Mouse (Mus musculus) thymus, postnatal 36 days (tissue): ENCODE measurements around the gene 6030468B19Rik.
"Not testable (repeated sequence)": the region's sequence is repeated elsewhere in the genome, so short reads cannot be mapped to it uniquely, and the experiment has no call there.

Experiments used
- DNase-seq, 2 experiments: peaks; one replicate each; pipeline ENCODE4 v3.0.0; 2022; ENCODE audit warnings: mixed read lengths in 2 of 2

6030468B19Rik gene

GRCm38 (mm10) chr11:117779434-117780198, 17.8 kb upstream of the 6030468B19Rik start:
- DNase-seq, result peak; percentile 55 to 69

DNA sequence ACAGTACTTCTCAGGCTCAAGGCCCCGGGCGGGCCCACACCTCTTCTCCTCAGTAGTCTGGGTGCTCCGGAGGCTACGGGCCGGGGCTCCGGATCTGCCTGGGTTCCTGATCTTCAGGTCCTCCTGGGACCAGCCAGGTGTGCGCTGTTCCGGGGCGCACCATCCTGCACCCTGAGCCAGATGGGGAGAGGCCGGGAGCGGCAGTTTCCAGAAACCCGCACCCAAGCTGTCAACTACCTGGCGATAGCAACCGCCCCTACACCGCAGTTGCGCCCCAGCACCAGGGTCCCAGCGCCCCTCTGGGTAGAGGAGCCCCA, 17.3 kb upstream of the 6030468B19Rik start:
- DNase-seq, result no peak

DNA sequence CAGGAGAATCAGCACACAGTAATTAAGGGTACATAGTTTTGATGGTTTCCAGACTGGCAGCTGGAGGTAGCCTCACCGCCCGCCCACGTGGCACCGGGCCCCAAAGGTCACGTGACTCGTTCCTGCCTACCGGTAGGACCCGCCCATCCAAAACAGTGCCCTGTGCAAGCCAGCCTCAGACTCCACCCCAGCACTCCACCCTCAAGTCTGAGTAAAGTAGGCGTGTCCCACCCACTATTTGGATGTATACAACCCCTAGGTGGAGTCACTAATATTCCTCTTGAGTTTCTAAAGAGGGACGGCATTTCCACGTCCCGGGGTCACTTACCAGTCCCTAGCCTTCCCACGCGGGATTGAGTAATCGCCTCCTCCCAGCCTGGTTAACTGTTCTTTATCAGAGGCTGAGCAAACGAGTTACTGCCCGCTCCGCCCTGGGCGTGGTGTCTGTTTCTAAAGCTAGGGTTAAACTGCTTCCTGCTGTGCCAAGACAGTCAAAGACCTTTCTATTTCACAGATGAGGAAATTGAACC, 16.8 kb upstream of the 6030468B19Rik start:
- peak; percentile 90 to 97 for DNase-seq

DNA sequence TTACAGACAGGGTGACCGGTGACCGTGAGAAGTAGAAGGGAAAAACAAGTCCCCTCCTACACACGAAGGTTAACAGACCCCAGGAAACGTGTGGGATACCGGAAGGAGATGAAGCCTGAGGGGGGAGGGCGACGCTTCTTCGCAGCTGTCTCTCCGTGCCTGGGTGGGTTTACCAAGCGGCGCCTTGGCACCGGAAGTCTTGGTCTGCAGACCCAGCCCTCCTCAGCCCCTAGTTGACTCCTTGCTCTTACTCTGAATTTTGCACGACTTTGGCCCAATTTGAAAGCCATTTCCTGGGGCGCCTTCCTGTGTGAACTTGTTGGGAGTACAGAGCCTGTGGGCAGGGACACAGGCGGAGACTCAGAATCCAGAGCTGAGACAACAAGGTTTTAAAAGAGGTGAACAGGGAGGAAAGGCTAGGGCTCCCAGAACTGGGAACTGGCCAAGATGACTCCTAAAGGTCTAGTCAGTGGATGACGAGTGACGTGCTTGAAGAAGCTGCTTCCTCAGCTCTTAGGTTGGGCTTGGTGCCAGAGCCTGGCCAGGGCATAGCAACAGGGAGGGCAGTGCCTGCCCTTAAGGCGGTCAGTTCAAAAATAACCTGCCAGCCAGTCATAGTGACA, 16.1 kb upstream of the 6030468B19Rik start:
- DNase-seq, result peak; percentile 84 to 91

GRCm38 (mm10) chr11:117781993-117782704, 15.3 kb upstream of the 6030468B19Rik start, which contains the start of the genes Tmc8 and Tmc6:
Gene Tmc8, plus strand, starts transcription at chr11:117782076.
Gene Tmc6, minus strand, starts transcription at chr11:117782198.
- peak; percentile 91 to 95 for DNase-seq

DNA sequence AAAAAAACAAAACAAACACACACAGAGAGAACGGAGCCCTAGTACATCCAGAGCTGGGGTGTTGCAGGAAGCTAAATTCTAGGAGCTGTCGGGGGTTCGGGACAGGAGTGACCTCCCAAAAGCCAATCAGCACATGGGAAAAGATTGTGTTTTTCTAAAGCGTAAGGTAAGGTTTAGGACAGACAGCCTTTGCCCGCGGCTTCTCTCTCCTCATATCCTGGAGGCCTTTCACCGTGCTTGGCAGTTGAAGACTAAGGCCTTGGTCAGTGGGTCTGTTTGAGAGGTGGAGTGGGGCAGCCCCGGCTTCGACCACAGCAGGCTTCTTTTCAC, 14.8 kb upstream of the 6030468B19Rik start:
- DNase-seq, result no peak

GRCm38 (mm10) chr11:117783089-117783488, 14.4 kb upstream of the 6030468B19Rik start:
- DNase-seq, result peak; percentile 95

DNA sequence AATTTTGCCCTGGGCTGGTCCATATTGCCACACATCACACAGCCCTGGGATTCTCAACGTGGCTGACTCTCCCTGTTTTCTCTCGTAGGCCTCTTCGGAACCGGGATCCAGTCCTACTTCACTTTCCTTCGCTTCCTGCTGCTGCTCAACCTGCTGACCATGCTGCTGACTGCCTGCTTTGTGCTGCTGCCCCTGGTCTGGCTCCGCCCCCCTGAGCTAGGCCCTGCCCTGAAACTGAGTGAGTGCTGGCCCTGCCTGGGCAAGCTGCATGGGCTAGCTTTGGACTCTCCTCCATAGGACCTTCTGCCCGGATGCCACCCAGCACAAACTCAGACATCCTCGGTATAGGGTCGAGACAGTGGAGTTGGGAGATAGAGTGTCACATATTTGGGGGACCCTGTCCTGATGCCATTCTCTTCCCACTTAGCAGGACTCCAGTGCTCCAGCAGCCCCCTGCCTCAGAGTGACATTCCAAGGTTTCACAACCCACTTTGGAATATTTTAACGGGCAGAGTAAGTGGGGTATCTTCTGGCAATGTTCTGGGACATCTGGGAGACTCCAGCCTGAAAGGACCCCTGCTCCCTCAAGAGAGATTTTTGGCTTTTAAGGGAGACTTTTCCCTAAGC, 13.7 kb upstream of the 6030468B19Rik start:
- DNase-seq, result peak; percentile 37 to 69

DNA sequence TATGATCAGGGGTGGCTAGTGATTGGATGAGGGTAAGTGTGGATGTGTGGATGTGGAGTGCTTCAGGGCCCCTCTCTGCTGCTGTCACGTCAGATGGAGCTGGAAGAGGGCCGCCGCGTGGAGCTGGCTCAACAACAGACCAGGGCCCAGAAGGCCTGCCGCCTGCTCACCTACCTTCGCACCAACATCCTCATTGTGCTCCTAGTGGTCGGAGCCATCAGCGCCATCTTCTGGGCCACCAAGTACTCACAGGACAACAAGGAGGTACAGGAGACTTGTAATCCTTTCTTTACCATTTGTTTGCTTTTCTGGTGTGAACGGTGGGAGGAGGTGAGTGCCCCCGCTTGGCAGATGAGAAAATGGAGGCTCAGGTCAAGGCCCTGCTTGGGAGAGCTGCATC, 11.2 kb upstream of the 6030468B19Rik start:
- peak; percentile 71 to 79 for DNase-seq

- DNase-seq, result not testable (repeated sequence)
These were observed 9.0 kb upstream of the 6030468B19Rik start for GRCm38 (mm10) chr11:117788481-117788880.

- DNase-seq, result peak; percentile 69 to 71
These were observed 7.2 kb upstream of the 6030468B19Rik start for GRCm38 (mm10) chr11:117790286-117790685.

GRCm38 (mm10) chr11:117790703-117791440, 6.6 kb upstream of the 6030468B19Rik start:
- no peak for DNase-seq

DNA sequence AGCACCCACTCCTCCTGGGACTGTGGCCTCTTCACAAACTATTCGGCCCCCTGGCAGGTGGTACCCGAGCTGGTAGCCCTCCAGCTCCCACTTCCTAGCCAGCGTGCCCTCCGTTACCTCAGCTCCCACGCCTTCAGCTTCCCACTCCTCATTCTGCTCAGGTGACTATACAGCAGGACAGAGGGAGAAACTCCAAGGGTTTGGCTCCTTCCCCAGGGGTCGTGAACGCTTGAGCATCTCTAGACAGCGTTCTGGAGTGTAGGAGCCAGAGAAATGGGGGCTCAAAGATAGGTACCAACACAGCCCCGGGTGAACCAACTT, 6.1 kb upstream of the 6030468B19Rik start:
- no peak for DNase-seq

GRCm38 (mm10) chr11:117792281-117792888, 5.1 kb upstream of the 6030468B19Rik start:
- DNase-seq, result peak; percentile 39 to 71

DNA sequence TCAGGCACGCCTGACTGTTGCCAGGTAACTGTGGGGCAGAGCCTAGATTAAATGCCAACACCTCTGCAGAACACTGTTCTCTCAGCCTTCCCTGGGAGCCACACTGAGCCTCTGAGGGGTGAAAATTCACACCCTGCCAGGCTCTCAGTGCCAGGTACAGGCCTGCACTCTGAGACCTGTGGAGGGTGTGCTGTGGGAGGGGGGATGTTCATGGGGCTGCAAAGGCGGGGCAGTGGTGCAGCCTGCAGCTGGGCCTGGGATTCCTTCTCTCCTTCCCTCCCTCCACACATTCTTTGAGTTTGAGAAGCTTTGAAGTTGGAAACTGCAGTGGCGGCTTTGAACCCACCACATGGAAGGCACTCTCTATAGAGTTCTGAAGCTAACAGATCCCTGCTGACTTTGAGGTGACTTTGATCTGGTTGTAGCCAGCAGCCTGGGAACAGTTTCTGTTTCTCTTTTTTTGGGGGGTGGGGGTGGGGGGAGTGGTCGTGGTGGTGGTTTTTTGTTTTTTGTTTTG, 3.4 kb upstream of the 6030468B19Rik start:
- DNase-seq, result peak in 1 of 2 experiments; percentile 56

DNA sequence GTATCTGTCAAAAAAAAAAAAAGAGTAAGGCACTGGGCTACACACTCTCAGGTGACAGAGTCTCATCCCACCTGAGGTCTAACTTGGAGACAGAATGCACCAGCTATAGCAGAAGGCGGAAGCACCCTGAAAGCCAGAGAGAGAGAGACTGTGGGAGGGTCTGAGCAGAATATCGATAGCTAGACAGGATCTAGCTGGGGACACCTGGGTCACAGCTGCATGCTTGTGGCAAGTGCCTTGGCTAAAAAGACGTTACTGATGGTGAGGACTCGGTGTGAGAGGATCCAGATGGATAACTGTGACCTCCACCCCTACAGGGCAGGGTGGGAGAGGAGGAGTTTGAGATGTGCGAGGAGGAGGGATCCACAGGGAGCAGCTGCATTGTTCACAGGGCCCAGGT, 506 bp upstream of the 6030468B19Rik start:
- DNase-seq, result no peak

- DNase-seq, result peak in 1 of 2 experiments; percentile 52
These were observed 691 bp downstream of the 6030468B19Rik start for GRCm38 (mm10) chr11:117798160-117798541.

DNA sequence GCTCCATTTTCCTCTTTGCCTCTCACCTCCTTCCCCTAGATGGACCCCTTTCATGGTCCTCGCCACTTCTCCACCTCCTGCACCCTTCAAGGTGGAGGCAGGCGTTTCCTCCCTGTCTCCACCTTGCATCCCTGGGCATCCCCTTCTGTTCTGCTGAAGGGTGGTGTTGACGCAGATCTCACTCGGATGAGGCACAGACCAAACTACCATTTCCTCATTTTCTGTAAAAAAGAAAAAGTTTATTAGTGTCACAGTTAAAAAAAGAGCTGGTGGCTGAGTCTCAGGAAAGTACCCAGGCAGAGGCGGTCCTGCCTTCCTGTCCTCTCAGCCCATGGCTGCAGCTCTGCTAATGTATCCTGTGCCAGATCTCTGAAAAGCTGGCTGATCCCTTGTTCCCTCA, 1.7 kb downstream of the 6030468B19Rik start:
- DNase-seq, result no peak

DNA sequence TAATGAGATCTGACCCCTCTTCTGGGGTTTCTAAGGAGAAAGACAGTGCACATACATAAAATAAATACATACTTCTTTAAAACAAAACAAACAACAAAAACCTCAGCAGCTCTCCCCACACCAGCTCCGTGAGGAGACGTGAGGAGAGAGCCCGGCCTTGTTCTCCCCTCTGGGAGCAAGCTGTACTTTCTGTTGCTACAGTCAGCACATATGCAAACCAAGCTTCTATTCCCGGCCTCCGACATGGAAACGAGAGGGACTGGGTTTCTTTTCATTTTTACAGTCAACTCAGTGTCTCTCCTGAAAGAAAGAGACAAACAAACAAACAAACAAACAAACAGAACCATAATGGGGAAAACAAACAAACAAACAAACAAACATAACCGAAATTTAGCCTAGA, 2.6 kb downstream of the 6030468B19Rik start:
- DNase-seq, result no peak

GRCm38 (mm10) chr11:117801650-117802049, 4.2 kb downstream of the 6030468B19Rik start:
- DNase-seq, result no peak

- DNase-seq, result no peak
These were observed 5.8 kb downstream of the 6030468B19Rik start for GRCm38 (mm10) chr11:117803166-117803688.

- no peak for DNase-seq
These were observed 9.3 kb downstream of the 6030468B19Rik start for GRCm38 (mm10) chr11:117806781-117807180.
